Mouse (Mus musculus) embryonic facial prominence, embryonic 10.5 days (tissue): ENCODE results near the gene Gsg1l. TPM values are rescaled to one million over a fixed set of nuclear protein-coding genes. Genes with fewer than 3 reads are reported as not detected.

Experiments used
- DNase-seq: peaks from one replicate; pipeline ENCODE4 v3.0.0-alpha.2; 2017; ENCODE audit warnings: low spot score
- H3K27ac ChIP-seq: fragments of 300-500 bp; sonication (generic); replicated peaks from 2 replicates; pipeline ENCODE4 v1.5.1; 2016; ENCODE audit warnings: mild to moderate bottlenecking
- H3K27me3 ChIP-seq: fragments of 300-500 bp; sonication (generic); replicated peaks from 2 replicates; pipeline ENCODE4 v1.6.1; 2016; ENCODE audit warnings: low read depth, mild to moderate bottlenecking; ENCODE audit not compliant: poor library complexity, severe bottlenecking
- H3K36me3 ChIP-seq: fragments of 300-500 bp; sonication (generic); replicated peaks from 2 replicates; pipeline ENCODE4 v1.6.1; 2016; ENCODE audit warnings: mild to moderate bottlenecking, moderate library complexity
- H3K4me1 ChIP-seq: fragments of 300-500 bp; sonication (generic); 2 replicates; pipeline ENCODE4 v1.6.1; 2016
- H3K4me3 ChIP-seq: fragments of 300-500 bp; sonication (generic); 2 replicates; pipeline ENCODE4 v1.5.1; 2016; ENCODE audit warnings: mild to moderate bottlenecking, moderate library complexity
- H3K9me3 ChIP-seq: fragments of 300-500 bp; sonication (generic); 2 replicates; pipeline ENCODE4 v1.6.1; 2016; ENCODE audit warnings: mild to moderate bottlenecking
- WGBS: fragments of 180-500 bp; shearing (Covaris S2); methylation state at CpG from one replicate; pipeline ENCODE4 v1.1.7; 2016; 5-methylcytosine and 5-hydroxymethylcytosine counted together
- polyA plus RNA-seq: library from polyadenylated mRNA; unstranded; fragments of >200 nt; fragmentation: Nextera tagmentation; extraction: Ambion mirVana; gene quantifications from 2 replicates; pipeline ENCODE4 v1.2.1, GENCODE M21; 2016

Gsg1l gene
- polyA plus RNA-seq, 1 experiment from 2014 or later: 0.65 TPM

DNA sequence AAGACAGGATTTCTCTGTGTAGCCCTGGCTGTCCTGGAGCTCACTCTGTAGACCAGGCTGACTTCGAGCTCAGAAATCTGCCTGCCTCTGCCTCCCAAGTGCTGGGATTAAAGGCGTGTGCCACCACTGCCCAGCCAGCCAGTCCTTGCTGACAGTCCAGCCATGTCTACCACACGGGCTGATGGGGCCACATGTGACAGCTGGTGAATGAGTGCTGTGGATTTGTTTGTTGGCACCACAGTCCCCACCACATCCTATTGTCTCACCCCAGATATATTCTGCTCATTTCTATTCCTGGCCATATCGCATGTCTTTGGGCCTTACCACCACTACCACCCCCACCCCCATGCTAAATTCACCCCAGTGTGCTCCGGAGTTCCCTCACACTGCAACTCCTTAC lies 12.5 kb upstream of the Gsg1l start:
- WGBS: 90% methylated on average over 5 of the region's 5 CpGs
- Histone ChIP-seq H3K9me3 (no peaks in the 10 kb centered on the region), H3K36me3 (peaks cover 44% of the 10 kb centered on the region), H3K27ac (no peak overlapping the region), H3K4me1 (0 out of 2 replicates have a peak, but pooled peaks cover 10% of the 10 kb centered on the region), H3K27me3 (no peaks in the 10 kb centered on the region), H3K4me3 (no peak overlapping the region)
- DNase-seq: no peak

DNA sequence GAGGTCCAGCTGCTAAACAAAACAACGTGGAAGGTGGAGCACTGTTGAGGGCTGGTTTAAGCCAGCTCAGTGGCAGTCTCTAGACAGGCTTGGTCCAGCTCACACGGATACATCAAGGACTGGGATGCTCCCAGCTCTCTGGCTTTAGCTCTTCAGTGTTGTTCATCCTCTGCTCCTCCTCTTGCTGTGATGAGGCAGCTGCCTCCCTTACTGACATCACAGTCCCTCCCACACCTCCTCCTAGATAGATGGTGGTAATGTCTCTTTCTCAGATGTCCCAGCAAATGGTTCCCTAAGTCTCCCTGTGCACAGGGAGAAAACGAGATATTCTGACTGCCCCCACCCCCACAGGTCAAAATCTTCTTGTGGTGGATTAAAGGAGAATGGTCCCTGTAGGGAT lies 11.0 kb upstream of the Gsg1l start:
- Histone ChIP-seq H3K4me3 (no peak overlapping the region), H3K9me3 (no peaks in the 10 kb centered on the region), H3K36me3 (peaks cover 30% of the 10 kb centered on the region), H3K27ac (no peak overlapping the region), H3K4me1 (0 out of 2 replicates have a peak, but pooled peaks cover 10% of the 10 kb centered on the region), H3K27me3 (no peaks in the 10 kb centered on the region)
- DNase-seq: no peak
- WGBS: 50% methylated on average over 3 of the region's 3 CpGs

DNA sequence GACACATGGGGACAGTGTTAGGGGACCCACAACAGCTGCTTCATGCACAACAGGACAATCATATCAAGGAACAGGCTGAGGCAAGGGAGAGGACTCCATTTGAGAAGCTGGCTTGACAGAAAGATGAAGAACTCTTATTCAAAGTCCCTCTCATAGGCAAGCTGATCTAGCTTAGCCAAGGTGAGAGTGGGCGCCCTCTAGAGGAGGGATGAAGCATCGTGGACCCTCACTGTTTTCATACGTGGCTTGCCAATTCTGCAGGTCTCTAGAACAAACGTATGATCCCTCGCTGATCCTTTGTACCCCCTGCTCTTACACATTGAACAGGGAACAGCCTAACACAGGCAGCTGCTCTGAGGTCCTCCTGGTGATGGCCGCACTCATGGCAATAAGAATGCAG lies 7.6 kb upstream of the Gsg1l start:
- 17% methylated on average over 6 of the region's 6 CpGs for WGBS
- Histone ChIP-seq H3K4me1 (peaks cover 21% of the 10 kb centered on the region), H3K36me3 (no peaks in the 10 kb centered on the region), H3K27me3 (peaks cover 23% of the 10 kb centered on the region), H3K27ac (no peak overlapping the region), H3K4me3 (no peak overlapping the region), H3K9me3 (no peaks in the 10 kb centered on the region)
- peak; percentile 60 for DNase-seq

DNA sequence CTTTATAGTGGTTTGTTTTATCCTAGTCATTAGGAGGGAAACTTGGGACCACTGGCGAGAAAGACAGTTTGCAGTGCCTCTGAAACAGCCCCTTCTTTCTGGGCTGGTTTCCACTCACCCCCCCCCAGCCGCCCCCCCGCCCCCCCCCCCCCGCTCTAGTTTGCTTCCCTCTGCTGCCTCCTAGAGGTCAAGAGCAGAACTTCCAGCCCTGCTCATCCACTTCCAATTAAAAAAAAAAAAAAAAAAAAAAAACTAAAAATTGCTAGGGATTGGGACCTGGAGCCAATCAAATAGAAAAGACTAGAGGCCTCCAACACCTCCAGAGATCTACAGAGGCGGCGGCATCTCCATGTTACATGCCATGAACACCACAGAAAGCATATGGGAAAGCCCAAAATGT lies 5.9 kb upstream of the Gsg1l start:
- peaks cover 39% of the 10 kb centered on the region for H3K27me3 ChIP-seq
- peaks cover 21% of the 10 kb centered on the region for H3K4me1 ChIP-seq
- WGBS: 19% methylated on average over 6 of the region's 6 CpGs
- peak; percentile 22 for DNase-seq
- H3K4me3 ChIP-seq: no peak overlapping the region
- H3K9me3 ChIP-seq: no peaks in the 10 kb centered on the region
- H3K36me3 ChIP-seq: no peaks in the 10 kb centered on the region
- H3K27ac ChIP-seq: no peak overlapping the region

DNA sequence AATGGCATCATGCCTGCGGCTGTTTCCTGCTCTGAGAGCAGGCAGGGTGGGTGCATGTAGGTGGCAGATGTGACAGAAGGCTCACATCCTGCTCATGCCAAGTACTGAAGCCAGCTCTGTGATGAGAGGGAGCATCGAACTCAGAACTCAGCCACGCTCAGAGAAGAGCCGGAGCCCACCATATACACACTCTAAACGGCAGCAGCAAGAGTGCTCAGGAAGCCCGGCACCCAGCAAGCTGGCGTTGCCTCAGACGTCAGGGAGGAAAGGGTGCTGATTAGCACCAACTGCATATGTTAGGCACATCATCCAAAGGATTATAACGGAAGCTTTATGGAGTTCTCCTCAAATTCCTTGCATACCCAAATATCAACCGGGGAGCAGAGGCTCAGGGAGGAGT lies 5.4 kb upstream of the Gsg1l start:
- no peaks in the 10 kb centered on the region for H3K36me3 ChIP-seq
- H3K4me3 ChIP-seq: no peak overlapping the region
- peaks cover 45% of the 10 kb centered on the region for H3K27me3 ChIP-seq
- 73% methylated on average over 10 of the region's 10 CpGs for WGBS
- peaks cover 21% of the 10 kb centered on the region for H3K4me1 ChIP-seq
- DNase-seq: no peak
- H3K9me3 ChIP-seq: no peaks in the 10 kb centered on the region
- H3K27ac ChIP-seq: no peak overlapping the region

DNA sequence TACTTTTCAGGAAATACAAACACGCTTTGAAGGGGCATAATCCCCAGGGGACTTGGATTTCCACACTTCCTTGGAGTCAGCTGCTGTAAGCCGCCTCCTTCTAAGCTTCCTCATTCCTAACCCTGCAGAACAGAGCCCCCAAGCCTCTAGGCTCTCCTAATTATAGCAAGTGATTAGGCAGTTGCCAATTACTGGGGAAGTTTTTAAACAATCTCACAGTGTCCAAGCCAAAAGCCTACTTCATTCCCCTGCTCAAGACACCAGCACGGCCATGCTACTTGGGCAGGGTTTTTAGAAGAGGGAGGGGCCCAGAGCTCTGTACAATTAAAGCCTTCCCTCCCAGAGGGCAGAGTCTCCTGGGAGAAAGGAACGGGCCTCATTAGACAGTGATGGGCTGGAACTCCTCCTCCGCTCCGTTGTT lies 4.1 kb upstream of the Gsg1l start:
- H3K27ac ChIP-seq: no peak overlapping the region
- DNase-seq: peak; percentile 36
- peaks cover 57% of the 10 kb centered on the region for H3K27me3 ChIP-seq
- 16% methylated on average over 6 of the region's 6 CpGs for WGBS
- H3K36me3 ChIP-seq: no peaks in the 10 kb centered on the region
- no peak overlapping the region for H3K4me3 ChIP-seq
- no peaks in the 10 kb centered on the region for H3K9me3 ChIP-seq
- H3K4me1 ChIP-seq: peaks cover 34% of the 10 kb centered on the region

DNA sequence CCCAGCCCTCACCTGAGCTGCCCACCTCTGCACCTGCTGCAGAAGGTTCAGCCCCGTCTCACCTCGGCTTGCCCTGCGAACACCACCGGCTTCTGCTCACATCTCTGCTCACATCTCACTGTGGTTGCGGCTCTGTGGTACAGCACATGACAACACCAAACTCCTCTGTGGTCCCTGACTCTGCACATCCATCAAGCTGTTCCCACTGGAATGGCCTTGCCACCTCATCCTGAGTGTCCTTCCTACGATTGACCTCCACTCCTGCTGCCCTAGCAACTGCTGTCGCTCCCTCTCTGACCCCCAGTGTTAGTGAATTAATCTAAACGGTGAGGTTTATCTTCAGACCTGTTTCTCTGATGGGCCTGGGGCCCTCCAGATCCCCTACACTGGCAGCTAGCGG lies 2.9 kb upstream of the Gsg1l start:
- H3K27me3 ChIP-seq: peaks cover 69% of the 10 kb centered on the region
- 91% methylated on average over 9 of the region's 9 CpGs for WGBS
- H3K27ac ChIP-seq: no peak overlapping the region
- peaks cover 35% of the 10 kb centered on the region for H3K4me1 ChIP-seq
- no peak overlapping the region for H3K4me3 ChIP-seq
- no peaks in the 10 kb centered on the region for H3K36me3 ChIP-seq
- no peak for DNase-seq
- H3K9me3 ChIP-seq: no peaks in the 10 kb centered on the region

DNA sequence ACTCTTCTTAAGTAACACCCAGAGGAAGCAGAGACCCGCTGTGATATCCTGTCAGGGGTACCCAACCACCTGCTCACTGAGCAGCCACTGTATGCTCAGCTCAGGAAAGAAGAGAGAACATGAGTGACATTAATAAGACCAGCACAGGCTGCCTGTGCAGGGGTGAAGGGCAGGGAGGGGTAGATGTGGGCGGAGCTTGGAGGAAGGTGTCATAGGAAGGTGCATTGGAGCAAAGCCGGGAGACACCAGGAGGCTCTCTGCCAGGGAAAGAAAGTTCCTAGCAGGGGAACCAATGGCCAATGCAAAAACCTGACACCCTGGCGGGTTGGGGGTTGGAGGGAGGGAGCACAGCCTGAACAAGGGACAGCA lies 1.8 kb upstream of the Gsg1l start:
- 14% methylated on average over 4 of the region's 4 CpGs for WGBS
- no peaks in the 10 kb centered on the region for H3K9me3 ChIP-seq
- DNase-seq: no peak
- peaks cover 35% of the 10 kb centered on the region for H3K4me1 ChIP-seq
- H3K36me3 ChIP-seq: no peaks in the 10 kb centered on the region
- peaks cover 81% of the 10 kb centered on the region for H3K27me3 ChIP-seq
- H3K27ac ChIP-seq: no peak overlapping the region
- no peak overlapping the region for H3K4me3 ChIP-seq

DNA sequence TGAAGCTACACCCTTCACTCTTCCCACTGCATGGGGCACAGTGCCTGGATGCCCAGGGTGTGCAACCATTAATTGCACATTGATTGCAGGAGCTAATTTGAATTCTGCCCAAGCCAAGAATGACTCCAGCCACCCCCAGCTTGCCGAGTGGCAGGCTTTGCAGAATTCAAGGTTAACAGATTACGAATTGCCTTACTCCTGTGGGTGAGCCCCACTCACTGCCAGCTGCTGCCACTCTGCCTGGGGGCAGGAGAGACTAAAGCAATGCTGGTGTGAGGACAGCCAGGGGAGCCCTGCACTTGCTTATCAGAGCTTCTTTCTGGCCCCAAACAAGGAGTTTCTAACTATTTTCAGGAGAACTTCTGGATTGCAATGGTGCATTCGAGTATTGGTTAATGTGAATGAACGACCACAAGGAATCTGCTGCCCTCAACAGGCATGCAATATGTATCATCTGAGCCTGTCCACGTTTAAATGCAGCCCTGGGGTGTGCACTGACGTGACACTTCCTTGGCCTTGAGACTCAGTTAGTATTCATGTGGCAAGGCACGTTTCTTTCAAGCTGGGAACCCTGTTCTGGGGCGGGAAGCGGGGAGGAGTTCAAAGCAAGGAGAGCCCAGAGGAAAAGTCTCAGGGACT lies 1.2 kb upstream of the Gsg1l start:
- Histone ChIP-seq H3K27ac (no peak overlapping the region), H3K4me3 (no peak overlapping the region), H3K9me3 (no peaks in the 10 kb centered on the region), H3K36me3 (no peaks in the 10 kb centered on the region), H3K27me3 (peaks cover 86% of the 10 kb centered on the region), H3K4me1 (peaks cover 35% of the 10 kb centered on the region)
- DNase-seq: no peak
- 28% methylated on average over 9 of the region's 9 CpGs for WGBS

DNA sequence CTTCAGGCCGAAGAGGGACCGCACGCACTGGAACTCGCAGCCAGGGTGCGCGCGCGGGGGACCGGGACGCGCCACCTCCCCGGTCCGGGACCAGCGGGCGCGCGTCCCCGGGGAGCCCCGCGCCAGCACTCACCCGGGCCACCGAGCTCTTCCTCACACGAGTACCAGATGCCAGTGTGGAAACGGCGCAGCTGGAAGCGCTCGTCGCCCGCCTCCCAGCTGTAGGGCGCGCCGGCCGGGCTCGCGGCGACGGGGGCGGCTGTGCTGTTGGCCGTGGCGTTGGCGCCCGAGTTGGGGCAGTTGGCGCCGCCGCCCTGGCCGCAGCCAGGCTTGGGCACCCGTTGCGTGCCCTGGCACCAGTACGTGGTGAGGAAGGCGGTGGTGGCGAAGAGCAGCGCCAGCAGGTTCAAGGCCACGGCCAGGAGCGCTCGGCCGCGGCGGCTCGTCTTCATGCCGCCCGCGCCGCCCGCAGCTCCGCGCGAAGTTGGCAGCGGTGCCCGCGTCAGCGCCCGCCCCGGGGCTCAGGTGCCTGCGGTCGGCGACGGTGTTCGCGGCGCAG lies 405 bp downstream of the Gsg1l start:
- Histone ChIP-seq H3K36me3 (no peaks in the 10 kb centered on the region), H3K9me3 (no peaks in the 10 kb centered on the region), H3K4me1 (peaks cover 35% of the 10 kb centered on the region), H3K27me3 (peaks cover 93% of the 10 kb centered on the region), H3K27ac (no peak overlapping the region; the same call in 1 of the 2 replicates), H3K4me3 (peak overlapping the region; percentile 64)
- peak; percentile 42 for DNase-seq
- WGBS: under 1% methylated on average over 80 of the region's 80 CpGs

DNA sequence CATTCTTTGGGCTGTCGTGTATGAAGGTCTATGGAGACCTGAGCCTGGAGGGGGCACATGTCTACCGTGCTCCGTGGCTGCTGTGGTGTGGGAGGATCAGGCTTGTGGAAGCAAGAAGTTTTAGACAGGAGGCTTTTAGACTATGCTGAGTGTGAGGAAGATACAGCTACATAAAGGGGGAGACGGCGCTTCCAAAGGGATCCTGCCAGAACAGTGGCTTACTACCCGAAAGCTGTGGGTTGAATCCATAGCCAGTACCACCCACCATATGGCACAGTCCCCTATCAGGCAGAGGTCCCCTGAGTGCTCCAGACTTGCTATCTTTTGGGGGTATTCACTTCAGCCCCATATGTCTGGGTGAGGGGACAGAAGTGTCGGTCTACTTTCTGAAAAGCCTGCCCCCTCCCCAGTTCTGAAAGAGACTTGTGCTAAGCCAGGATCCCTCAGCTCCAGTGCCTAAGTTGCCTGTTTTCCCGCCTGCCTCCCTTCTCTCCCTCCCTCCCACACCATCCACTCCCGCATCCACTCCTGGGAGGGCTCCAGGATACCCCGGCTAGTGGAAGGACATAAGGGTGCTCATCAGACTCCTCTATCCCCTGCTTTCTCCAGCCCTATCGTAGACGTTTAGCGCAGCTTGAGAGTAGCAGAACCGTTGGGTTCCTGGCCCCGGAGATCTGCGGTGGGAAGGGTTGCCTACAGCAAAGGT lies 1.1 kb downstream of the Gsg1l start:
- peak overlapping the region; percentile 64 for H3K4me3 ChIP-seq
- 18% methylated on average over 16 of the region's 16 CpGs for WGBS
- peaks cover 92% of the 10 kb centered on the region for H3K27me3 ChIP-seq
- H3K36me3 ChIP-seq: no peaks in the 10 kb centered on the region
- H3K4me1 ChIP-seq: peaks cover 28% of the 10 kb centered on the region
- no peaks in the 10 kb centered on the region for H3K9me3 ChIP-seq
- no peak for DNase-seq
- H3K27ac ChIP-seq: no peak overlapping the region

DNA sequence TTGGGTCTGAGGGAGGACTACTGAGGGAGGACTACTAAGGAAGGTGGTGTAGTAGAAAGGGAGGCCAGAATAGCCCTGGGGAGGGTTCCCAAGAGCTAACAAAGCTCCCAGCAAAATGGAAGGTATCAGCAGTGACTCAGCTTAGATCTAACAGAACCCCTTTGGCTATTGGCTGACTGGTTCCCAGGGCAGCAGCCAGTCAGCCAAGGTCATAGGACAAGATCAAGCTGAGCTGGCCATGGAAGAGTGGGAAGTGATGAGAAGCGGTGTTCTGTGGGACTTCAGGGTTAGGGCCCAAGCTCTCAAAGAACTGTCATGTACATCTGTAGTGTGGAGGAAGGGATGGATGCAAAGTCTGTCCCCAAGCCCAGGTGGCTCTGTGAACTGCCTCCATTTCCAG lies 5.3 kb downstream of the Gsg1l start:
- peaks cover 51% of the 10 kb centered on the region for H3K27me3 ChIP-seq
- DNase-seq: no peak
- WGBS: 94% methylated on average over 1 of the region's 1 CpGs
- no peak overlapping the region for H3K4me3 ChIP-seq
- H3K4me1 ChIP-seq: peaks cover 7% of the 10 kb centered on the region
- no peak overlapping the region for H3K27ac ChIP-seq
- H3K9me3 ChIP-seq: no peaks in the 10 kb centered on the region
- H3K36me3 ChIP-seq: no peaks in the 10 kb centered on the region

DNA sequence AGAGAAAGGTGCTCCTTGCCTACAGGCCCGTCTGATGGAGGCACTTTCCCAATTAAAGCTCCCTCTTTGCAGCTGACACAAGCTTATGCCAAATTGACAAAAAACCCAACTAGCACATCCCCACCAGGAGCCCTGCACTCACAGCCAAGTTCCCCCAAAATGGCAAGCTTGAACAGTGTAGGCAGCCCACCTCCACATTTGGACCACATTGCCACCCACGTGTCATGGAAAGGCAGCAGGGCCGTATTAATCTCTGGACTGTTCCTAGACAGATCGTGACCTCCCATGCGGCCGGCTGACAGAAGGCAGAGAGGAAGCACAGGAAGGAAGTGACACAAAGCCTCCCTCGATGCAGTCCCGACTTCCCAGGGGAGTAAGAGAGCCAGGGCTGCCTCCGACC lies 7.2 kb downstream of the Gsg1l start:
- Histone ChIP-seq H3K4me3 (no peak overlapping the region), H3K4me1 (no peaks in the 10 kb centered on the region; the same call in 1 of the 2 replicates), H3K27ac (no peak overlapping the region), H3K36me3 (no peaks in the 10 kb centered on the region), H3K27me3 (peaks cover 32% of the 10 kb centered on the region), H3K9me3 (no peaks in the 10 kb centered on the region)
- WGBS: 68% methylated on average over 9 of the region's 9 CpGs
- DNase-seq: no peak
